Mouse (Mus musculus) duodenum, adult 2 months (tissue): ENCODE measurements around the gene Cldnd1. TPM values are rescaled to one million over a fixed set of nuclear protein-coding genes. Genes with fewer than 3 reads are reported as not detected.

Source experiments
- polyA plus RNA-seq: library from polyadenylated mRNA; depleted of rRNA; stranded (reverse); fragments of >200 nt; gene quantifications from 2 replicates; pipeline ENCODE4 v1.2.3, GENCODE M21; 2012; ENCODE audit warnings: low replicate concordance; rRNA removed

The Cldnd1 gene
- 63.5 and 112 TPM in 2 replicates for polyA plus RNA-seq

GRCm38 (mm10) chr16:58727477-58728131 lies at the start of gene Cldnd1:
Gene Cldnd1, plus strand, starts transcription at chr16:58727910.

GRCm38 (mm10) chr16:58718666-58719120 lies 9.0 kb upstream of the Cldnd1 start, which contains the start of gene Gpr15:
Gene Gpr15, minus strand, starts transcription at chr16:58719070.

GRCm38 (mm10) chr16:58763076-58763475 lies 35.4 kb downstream of the Cldnd1 start, which contains the start of gene Olfr172:
Gene Olfr172, minus strand, starts transcription at chr16:58763176.

Other genes with a start within 250 kb of the Cldnd1 start
- gene St3gal6, start 203.7 kb upstream of the Cldnd1 start, polyA plus RNA-seq, result 15.0 and 30.1 TPM in 2 replicates
- gene Gm813, start 110.9 kb upstream of the Cldnd1 start, polyA plus RNA-seq, result not detected in 2 replicates
- gene E330017A01Rik, start 89.2 kb upstream of the Cldnd1 start, polyA plus RNA-seq, result not detected in 2 replicates
- 24.7 and 26.0 TPM in 2 replicates for gene Cpox, start 57.6 kb upstream of the Cldnd1 start, polyA plus RNA-seq
- 0.08 and 0.14 TPM in 2 replicates for gene Gpr15, start 8.8 kb upstream of the Cldnd1 start, polyA plus RNA-seq
- not detected in 2 replicates for gene Olfr172, start 35.3 kb downstream of the Cldnd1 start, polyA plus RNA-seq
- gene Olfr173, start 72.4 kb downstream of the Cldnd1 start, polyA plus RNA-seq, result not detected in 2 replicates
- gene Olfr175-ps1, start 98.9 kb downstream of the Cldnd1 start, polyA plus RNA-seq, result not detected in 2 replicates
- not detected in 2 replicates for gene Olfr177, start 146.9 kb downstream of the Cldnd1 start, polyA plus RNA-seq
- not detected in 2 replicates for gene Olfr178, start 164.2 kb downstream of the Cldnd1 start, polyA plus RNA-seq
- not detected in 2 replicates for gene Olfr181, start 200.8 kb downstream of the Cldnd1 start, polyA plus RNA-seq
- gene Olfr180, start 201.5 kb downstream of the Cldnd1 start, polyA plus RNA-seq, result not detected in 2 replicates